Mouse (Mus musculus): ENCODE measurements around the gene Rps6ka5.

Rps6ka5 gene

DNA sequence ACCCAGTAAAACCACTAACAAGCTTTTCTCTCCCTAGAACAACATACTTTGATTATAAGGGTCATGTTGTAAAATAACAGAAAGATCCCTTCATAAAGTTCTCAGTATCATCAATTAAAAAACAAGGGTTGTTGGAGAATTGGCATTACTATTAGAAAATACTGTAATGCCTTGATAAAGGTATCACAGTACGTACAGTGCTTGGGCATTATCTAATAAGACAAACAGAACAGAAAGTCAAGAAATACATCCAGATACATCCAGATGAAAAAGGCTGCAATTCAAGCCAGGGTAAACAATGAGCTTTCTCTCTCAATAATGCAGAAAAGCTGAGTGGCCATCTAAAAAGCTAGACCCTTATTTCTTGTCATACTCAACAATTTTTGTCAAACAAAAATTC, 84.8 kb downstream of the Rps6ka5 start:
- no peak for DNase-seq

DNA sequence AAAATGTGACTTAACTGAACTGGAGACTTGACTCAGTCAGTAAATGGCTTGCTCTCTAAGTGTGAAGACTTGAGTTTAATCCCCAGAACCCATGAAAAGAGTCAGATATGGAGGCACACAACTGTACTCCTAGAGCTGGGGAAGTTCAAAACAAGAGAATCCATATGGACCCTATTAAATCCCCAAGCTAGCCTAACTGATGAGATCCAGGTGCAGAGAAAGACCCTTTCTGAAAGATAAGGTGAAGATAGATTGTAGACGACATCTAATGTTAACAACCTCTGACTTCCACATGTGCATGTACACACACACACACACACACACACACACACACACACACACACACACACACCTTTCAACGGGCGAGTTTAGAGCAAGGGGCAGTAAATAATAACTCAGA, 86.1 kb downstream of the Rps6ka5 start:
- no peak for DNase-seq

DNA sequence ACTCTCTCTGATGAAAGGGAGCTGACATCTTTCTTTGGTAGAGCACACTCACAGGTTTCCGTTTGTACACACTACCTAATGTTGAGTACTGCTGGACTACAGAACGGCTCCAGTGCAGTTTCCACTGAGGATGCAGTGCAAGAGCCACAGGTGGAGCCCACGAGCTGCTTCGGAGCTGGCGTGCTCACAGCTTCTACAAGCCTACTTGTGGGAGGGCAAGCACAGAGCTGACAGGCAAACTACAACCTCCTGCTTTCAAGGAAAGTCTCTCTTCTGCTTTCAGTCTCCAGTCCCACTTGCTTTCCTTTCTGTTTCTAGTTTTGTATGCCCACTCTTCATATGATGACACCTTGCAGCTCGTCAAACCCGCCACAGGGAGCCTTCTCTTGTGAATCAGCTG, 87.1 kb downstream of the Rps6ka5 start:
- peak; percentile 22 for DNase-seq

DNA sequence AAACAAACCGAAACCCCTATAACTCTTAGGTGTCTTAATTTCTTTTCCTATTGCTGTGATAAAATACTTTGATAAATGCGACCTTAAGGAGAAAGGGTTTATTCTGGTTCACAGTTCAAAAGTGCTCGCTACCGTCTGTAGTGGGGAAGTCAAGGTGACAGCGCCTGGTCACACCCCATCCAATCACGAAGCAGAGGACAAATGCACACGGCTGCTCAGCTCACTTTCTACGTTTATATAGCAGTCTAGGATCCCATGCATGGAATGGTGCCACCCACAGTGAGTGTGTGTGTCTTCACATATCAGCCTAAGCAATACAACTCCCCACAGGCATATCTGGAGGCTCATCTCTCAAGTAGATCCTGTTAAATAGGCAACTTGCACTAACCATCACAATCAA, 88.9 kb downstream of the Rps6ka5 start:
- no peak for DNase-seq

GRCm38 (mm10) chr12:100636733-100637132, 90.0 kb downstream of the Rps6ka5 start:
- DNase-seq, result no peak

DNA sequence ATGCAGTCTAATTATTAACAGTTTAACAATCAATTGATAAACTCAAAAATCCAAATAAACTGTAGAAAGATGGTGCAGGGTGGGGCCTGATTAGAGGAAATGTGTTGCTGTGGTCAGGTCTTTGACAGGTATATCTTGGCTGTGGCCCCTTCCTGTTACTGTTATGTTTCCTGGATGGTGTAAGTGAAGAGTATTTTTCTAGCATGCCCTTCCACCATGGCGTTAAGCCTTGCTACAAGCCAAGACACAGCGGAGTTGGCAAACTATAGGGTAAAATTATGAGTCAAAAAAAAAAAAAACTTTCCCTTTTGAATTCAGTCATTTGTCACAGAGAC, 90.5 kb downstream of the Rps6ka5 start:
- no peak for DNase-seq

GRCm38 (mm10) chr12:100635601-100636298, 91.0 kb downstream of the Rps6ka5 start:
- no peak for DNase-seq

- no peak for DNase-seq
Observed at GRCm38 (mm10) chr12:100633231-100633630, 93.6 kb downstream of the Rps6ka5 start.

- DNase-seq, result no peak
Observed at GRCm38 (mm10) chr12:100631286-100631685, 95.5 kb downstream of the Rps6ka5 start.

DNA sequence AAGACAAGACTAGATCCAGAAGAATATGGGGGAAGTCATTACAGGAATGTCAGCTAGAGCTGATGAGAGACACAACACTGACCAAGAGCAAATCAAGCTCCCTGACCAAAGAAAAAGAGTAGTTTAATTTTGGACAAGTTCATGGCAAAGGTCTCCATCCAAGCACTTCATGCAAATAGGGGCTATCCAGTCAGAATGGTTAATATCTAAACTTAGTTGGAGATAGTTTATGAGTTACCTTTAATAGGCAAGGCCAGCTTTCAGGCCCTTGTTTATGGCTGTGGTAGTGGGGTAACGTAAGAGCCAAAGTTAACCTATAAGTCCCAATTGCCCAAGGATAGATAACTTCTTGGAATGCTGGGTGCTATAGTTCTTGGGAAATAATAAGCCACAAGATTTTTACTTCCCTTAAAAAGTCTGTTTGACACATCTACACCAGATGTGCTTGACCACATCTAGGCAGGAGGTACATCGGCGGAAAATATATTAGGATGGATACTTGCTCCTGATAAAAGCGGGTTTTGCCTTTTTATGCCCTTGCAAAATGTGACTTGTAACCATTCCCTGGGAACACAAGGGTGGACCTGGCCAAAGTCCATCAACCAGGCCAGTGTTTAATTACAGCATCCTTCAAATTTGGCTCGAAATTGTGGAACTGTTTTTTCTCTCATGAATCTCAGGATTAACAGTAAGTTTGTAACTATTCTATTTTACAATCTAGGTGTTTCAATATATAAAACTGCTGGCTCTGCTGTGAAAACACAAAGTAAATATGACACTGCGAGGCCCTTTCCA, 97.5 kb downstream of the Rps6ka5 start:
- peak; percentile 19 for DNase-seq

GRCm38 (mm10) chr12:100626991-100627677, 99.6 kb downstream of the Rps6ka5 start:
- no peak for DNase-seq

DNA sequence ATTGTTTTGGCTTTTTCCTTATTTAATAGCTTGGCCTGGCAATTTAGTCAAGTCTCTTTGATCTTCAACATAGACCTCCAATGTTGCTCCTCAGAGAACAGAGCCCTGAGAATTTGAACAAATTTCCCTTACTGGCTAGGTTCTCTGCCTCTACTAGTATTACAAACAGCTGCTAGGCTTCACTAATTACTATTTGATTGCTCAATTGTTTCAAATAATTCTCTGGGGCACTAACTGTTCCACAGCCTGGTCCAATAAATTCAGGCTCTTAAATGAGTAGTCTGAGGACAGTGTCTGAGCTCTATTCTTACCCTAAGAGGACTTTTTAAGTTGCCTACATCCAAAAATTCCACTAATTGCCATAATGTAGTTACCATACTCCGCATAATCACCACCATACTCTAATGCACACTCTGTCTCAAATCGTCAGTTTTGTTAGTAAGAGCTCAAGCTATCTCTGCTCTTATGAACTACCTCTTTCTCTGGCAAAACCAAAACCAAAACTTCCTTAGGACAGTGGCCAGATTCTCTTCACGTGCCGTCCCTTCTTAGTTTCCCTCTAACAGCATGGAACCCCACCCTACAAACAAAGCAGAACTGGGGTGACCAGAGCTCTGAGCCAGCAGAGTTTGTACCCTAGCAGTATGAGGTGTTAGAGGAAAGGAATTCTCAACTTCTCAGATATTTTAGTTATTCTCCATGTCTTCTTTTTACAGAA, 100.4 kb downstream of the Rps6ka5 start:
- DNase-seq, result no peak

- DNase-seq, result no peak
Observed at GRCm38 (mm10) chr12:100624854-100625447, 101.8 kb downstream of the Rps6ka5 start.

- DNase-seq, result no peak
Observed at GRCm38 (mm10) chr12:100615251-100615650, 111.5 kb downstream of the Rps6ka5 start.

DNA sequence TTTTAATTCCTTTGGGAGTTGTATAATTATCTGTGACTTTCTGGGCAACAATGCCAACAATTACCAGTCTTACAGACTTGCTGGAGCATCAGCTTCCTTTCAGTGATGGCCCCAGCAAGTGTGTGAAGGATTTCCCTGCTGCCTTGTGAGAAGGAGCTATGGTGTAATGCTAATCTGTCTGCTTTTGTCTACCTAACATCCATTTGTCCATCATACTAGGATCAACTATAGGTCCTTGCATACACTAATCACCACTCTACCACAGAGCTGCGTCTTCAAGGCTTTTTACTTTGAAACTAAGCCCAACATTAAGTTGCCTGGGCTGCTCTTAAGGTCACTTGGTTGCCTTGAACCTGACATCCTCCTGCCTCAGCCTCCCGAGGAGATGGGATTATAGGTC, 112.9 kb downstream of the Rps6ka5 start:
- no peak for DNase-seq

- no peak for DNase-seq
Observed at GRCm38 (mm10) chr12:100613192-100613700, 113.5 kb downstream of the Rps6ka5 start.

DNA sequence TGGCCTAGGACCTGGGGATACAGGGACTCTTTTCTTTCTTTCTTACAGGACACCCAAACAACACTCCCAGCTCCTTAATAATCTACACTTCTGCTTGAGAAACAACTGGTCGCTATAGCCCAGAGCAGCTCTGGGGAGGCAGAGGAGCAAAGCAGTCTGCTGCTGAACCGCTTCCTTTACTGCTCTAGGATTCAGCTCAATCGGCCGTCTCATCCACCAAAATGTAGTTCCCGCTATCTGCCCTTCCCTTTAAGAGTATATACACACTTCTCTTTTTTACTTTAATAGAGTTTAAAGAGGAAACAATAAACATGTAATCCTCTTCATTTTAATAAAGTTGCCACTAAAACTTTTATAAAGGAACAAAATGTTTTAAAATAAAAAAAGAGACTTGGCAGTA, 117.0 kb downstream of the Rps6ka5 start:
- DNase-seq, result no peak

GRCm38 (mm10) chr12:100609064-100609463, 117.7 kb downstream of the Rps6ka5 start:
- no peak for DNase-seq

GRCm38 (mm10) chr12:100606733-100607132, 120.0 kb downstream of the Rps6ka5 start:
- peak; percentile 30 for DNase-seq

- DNase-seq, result no peak
Observed at GRCm38 (mm10) chr12:100605596-100605995, 121.2 kb downstream of the Rps6ka5 start.

- peak; percentile 12 for DNase-seq
Observed at GRCm38 (mm10) chr12:100604540-100604939, 122.2 kb downstream of the Rps6ka5 start.

DNA sequence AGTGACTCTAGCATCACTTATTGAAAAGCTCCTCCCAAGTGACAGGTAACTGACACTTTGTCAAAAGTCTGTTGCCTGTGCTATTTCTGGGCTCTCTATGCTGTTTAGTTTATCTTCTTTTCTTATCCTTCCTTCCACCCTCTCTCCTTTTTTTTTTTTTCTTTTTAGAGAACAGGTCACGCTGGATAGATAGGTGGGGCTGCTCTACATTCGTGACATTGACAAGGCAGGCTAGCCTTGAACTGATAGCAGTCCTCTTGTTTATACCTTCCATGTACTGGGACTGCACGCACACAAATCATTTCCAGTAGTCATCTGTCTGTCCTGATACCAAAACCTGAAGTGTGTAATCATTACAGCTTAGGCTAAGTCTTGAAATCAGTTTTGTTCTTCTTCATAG, 132.1 kb downstream of the Rps6ka5 start:
- DNase-seq, result no peak

DNA sequence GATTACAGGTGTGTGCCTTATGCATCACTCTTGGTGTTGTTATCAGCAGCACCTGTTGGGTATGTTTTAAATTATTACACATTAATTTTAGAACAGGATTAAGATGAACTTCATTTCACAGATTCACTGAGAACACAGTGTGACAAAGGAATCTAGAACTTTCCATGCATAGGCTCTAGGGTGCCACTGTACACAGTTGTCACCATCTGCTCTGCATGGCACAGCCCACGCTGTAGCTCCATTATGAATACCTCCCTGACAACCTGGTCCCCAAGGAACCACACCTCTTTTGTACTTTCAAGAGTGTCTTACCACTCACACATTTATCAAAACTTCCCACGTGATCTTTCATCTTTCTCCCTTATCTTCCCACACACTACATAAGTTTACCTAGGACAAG, 140.2 kb downstream of the Rps6ka5 start:
- no peak for DNase-seq
